Mouse (Mus musculus) heart, postnatal 0 days (tissue): ENCODE data around the gene Cyba. TPM values are rescaled to one million over a fixed set of nuclear protein-coding genes. Genes with fewer than 3 reads are reported as not detected.

Experiments
- ATAC-seq: fragments of 200-750 bp; cut with Nextera tagmentation; 2 replicates; pipeline ENCODE4 v1.8.0; 2017; ENCODE audit warnings: low read depth, moderate number of reproducible peaks, moderate library complexity; ENCODE audit not compliant: insufficient read depth
- DNase-seq: peaks from one replicate; pipeline ENCODE4 v3.0.0-alpha.2; 2016; ENCODE audit warnings: low spot score
- H3K27ac ChIP-seq: fragments of 300-500 bp; sonication (generic); 2 replicates; pipeline ENCODE4 v1.5.1; 2014; ENCODE audit warnings: low read depth, mild to moderate bottlenecking
- H3K27me3 ChIP-seq: fragments of 300-500 bp; sonication (generic); 2 replicates; pipeline ENCODE4 v1.6.1; 2014; ENCODE audit warnings: low read length, mixed read lengths; ENCODE audit not compliant: control insufficient read depth, insufficient read depth
- H3K36me3 ChIP-seq: fragments of 300-500 bp; sonication (generic); replicated peaks from 2 replicates; pipeline ENCODE4 v1.6.1; 2014; ENCODE audit warnings: low read length, mixed read lengths; ENCODE audit not compliant: control insufficient read depth, insufficient read depth
- H3K4me1 ChIP-seq: fragments of 300-500 bp; sonication (generic); 2 replicates; pipeline ENCODE4 v1.6.1; 2014; ENCODE audit warnings: antibody characterized with exemption; ENCODE audit not compliant: control insufficient read depth, insufficient read depth
- H3K4me2 ChIP-seq: fragments of 300-500 bp; sonication (generic); 2 replicates; pipeline ENCODE4 v1.6.1; 2014; ENCODE audit warnings: low read depth, mild to moderate bottlenecking, low read length, moderate library complexity
- H3K4me3 ChIP-seq: fragments of 300-500 bp; sonication (generic); 2 replicates; pipeline ENCODE4 v1.5.1; 2014; ENCODE audit warnings: low read depth, low read length
- H3K9ac ChIP-seq: fragments of 300-500 bp; sonication (generic); replicated peaks from 2 replicates; pipeline ENCODE4 v1.6.1; 2014; ENCODE audit warnings: low read depth, low read length, mixed read lengths
- H3K9me3 ChIP-seq: fragments of 300-500 bp; sonication (generic); replicated peaks from 2 replicates; pipeline ENCODE4 v1.6.1; 2016; ENCODE audit warnings: low read length; ENCODE audit not compliant: control insufficient read depth
- CTCF ChIP-seq: IDR thresholded peaks from 2 replicates; pipeline ENCODE4 v1.5.1; 2016; ENCODE audit warnings: antibody characterized with exemption, control low read depth, low read depth
- EP300 ChIP-seq: IDR thresholded peaks from 2 replicates; pipeline ENCODE4 v1.6.1; 2016; ENCODE audit warnings: antibody characterized with exemption, low read depth
- WGBS: fragments of 180-500 bp; shearing (Covaris S2); extraction: QIAGEN DNeasy Blood & Tissue Kit; methylation state at CpG from one replicate; pipeline ENCODE4 v1.1.7; 2014; 5-methylcytosine and 5-hydroxymethylcytosine counted together
- polyA plus RNA-seq: library from polyadenylated mRNA; unstranded; fragments of >200 nt; fragmentation: Nextera tagmentation; extraction: Ambion mirVana; gene quantifications from 2 replicates; pipeline ENCODE4 v1.2.1, GENCODE M21; 2015
- total RNA-seq: library from RNA; depleted of rRNA; stranded (reverse); fragments of >200 nt; gene quantifications from 2 replicates; pipeline ENCODE4 v1.2.3, GENCODE M21; 2014; ENCODE audit warnings: low replicate concordance

Gene Cyba
- total and polyA plus RNA-seq, 2 experiments from 2014 or later: 159 to 162 TPM

DNA sequence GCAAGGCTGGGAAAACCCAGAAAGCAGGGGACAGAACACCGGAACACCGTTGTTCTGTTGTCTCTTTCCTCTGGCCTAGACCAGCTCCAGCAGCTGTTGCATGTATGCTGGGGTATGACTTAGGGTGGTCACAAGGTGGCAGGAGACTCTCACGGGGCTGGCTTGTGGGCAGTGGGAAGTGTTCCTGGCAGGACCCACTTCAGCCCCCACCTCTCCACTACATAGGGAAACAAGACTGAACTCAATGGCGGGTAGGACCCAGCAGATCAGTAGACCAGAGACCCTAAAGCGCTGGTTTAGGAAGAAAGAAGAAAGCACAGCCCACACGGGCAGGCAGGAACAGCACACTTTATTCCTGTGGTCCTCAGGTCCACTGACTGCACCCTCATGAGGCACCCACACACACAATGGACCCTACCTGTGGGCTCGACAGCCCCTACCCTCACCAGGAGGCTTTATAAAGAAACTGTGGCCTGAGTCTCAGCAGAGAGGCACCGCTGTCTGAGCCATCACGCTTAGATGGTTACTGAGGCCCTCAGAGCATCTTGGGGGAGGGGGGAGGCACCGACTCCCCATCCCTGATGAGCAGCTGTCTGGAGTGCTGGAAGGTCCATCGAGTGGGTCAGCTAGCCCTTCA is 657 bp upstream of the Cyba start:
- Histone ChIP-seq H3K27ac (no peak overlapping the region), H3K9ac (peak overlapping the region; percentile 64; the same call in 1 of the 2 replicates), H3K4me3 (no peak overlapping the region), H3K9me3 (no peaks in the 10 kb centered on the region), H3K36me3 (no peaks in the 10 kb centered on the region; the same call in 1 of the 2 replicates), H3K27me3 (no peaks in the 10 kb centered on the region), H3K4me1 (peaks cover 7% of the 10 kb centered on the region; the same call in 1 of the 2 replicates), H3K4me2 (peak overlapping the region; percentile 85)
- TF ChIP-seq EP300 (no peak), CTCF (peak; percentile 45)
- ATAC-seq (peak; percentile 23), DNase-seq (no peak)
- WGBS: 69% methylated on average over 11 of the region's 11 CpGs

GRCm38 (mm10) chr8:122431694-122432442 is 862 bp downstream of the Cyba start:
- 27% methylated on average over 18 of the region's 18 CpGs for WGBS
- ATAC-seq: no peak; the same call in none of the 2 replicates
- Histone ChIP-seq H3K4me2 (peak overlapping the region; percentile 85), H3K4me3 (peak overlapping the region; percentile 60), H3K9me3 (no peaks in the 10 kb centered on the region), H3K36me3 (peaks cover 4% of the 10 kb centered on the region; the same call in 1 of the 2 replicates), H3K9ac (peak overlapping the region; percentile 64), H3K27ac (peak overlapping the region; percentile 65), H3K27me3 (no peaks in the 10 kb centered on the region), H3K4me1 (peaks cover 7% of the 10 kb centered on the region; the same call in 1 of the 2 replicates)
- TF ChIP-seq CTCF: no peak
- no peak for TF ChIP-seq EP300
- DNase-seq: no peak

DNA sequence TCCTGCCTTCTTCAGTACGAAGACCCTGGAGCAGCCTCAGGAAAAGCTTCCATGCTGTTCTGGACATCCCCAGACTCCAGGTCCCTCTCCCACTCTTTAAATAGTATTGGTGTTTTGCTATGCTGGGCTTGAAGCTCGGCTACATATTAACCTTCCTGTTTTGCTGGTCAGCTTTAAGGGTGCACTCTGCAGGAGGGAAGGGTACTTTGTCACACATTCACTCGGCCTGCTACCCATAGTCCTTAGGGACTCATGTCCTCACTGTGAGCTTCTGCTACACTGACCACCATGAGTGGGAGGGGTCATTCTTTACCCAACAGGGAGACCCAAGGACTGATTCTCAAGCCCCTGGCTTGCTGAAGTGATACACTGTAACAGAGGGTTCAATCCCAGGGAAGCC is 2.1 kb downstream of the Cyba start:
- ATAC-seq (no peak), DNase-seq (no peak)
- Histone ChIP-seq H3K4me3 (no peak overlapping the region), H3K36me3 (peaks cover 16% of the 10 kb centered on the region; the same call in 1 of the 2 replicates), H3K4me2 (no peak overlapping the region), H3K9me3 (no peaks in the 10 kb centered on the region), H3K4me1 (peaks cover 7% of the 10 kb centered on the region; the same call in 1 of the 2 replicates), H3K9ac (no peak overlapping the region), H3K27ac (no peak overlapping the region), H3K27me3 (no peaks in the 10 kb centered on the region)
- TF ChIP-seq CTCF: no peak
- TF ChIP-seq EP300: no peak
- WGBS: 83% methylated on average over 3 of the region's 3 CpGs

GRCm38 (mm10) chr8:122430058-122430636 is 2.6 kb downstream of the Cyba start:
- no peak overlapping the region for H3K4me2 ChIP-seq

GRCm38 (mm10) chr8:122428163-122428562 is 4.6 kb downstream of the Cyba start:
- Histone ChIP-seq H3K27ac (no peak overlapping the region), H3K4me3 (no peak overlapping the region), H3K9me3 (no peaks in the 10 kb centered on the region), H3K36me3 (peaks cover 19% of the 10 kb centered on the region; the same call in 1 of the 2 replicates), H3K27me3 (no peaks in the 10 kb centered on the region), H3K4me2 (no peak overlapping the region), H3K4me1 (peaks cover 13% of the 10 kb centered on the region; the same call in 1 of the 2 replicates), H3K9ac (no peak overlapping the region)
- TF ChIP-seq EP300 (no peak), CTCF (no peak)
- no peak for ATAC-seq
- 88% methylated on average over 9 of the region's 9 CpGs for WGBS
- no peak for DNase-seq

More at GRCm38 (mm10) chr8:122430058-122430636, 2.6 kb downstream of the Cyba start:
- Histone ChIP-seq H3K9ac (no peak overlapping the region), H3K27ac (no peak overlapping the region), H3K4me1 (peaks cover 7% of the 10 kb centered on the region; the same call in 1 of the 2 replicates), H3K9me3 (no peaks in the 10 kb centered on the region), H3K27me3 (no peaks in the 10 kb centered on the region), H3K4me3 (no peak overlapping the region), H3K36me3 (peaks cover 19% of the 10 kb centered on the region; the same call in 1 of the 2 replicates)
- WGBS: 76% methylated on average over 10 of the region's 10 CpGs
- DNase-seq: no peak
- no peak for ATAC-seq
- no peak for TF ChIP-seq CTCF
- TF ChIP-seq EP300: no peak
